In the genomic region with DNA sequence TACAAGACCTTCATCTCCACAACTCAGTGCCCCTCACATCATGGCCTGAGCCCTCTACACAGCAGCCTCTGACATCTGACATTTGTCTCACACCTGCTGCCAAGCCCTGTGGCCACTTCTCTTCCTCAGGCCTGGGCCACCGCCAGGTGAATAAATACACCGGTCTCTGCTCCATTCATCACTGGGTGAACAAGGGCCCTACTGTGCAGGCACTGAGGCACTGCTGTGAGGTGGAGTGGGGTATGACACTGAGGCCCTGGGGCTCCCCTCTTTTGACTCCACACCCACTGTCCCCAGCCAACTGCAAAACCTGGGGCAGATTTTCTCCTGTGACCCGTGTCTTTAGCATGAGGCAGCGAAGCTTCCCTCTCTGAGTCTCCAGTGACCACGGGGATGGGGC, we compare ENCODE assay signal across 20 mouse cellular contexts. TPM values are rescaled to one million over a fixed set of nuclear protein-coding genes. Genes with fewer than 3 reads are reported as not detected.
DNase-seq lines count a peak whose midpoint lies in the region; ATAC-seq and TF ChIP-seq lines count a peak whose summit lies in the region.
"Had no signal": no experiment of that assay in that cellular context is flagged by ENCODE, and none has a peak within 500 bp of the region (broad histone marks: within the 10 kb centered on the region; RNA-seq: fewer than 3 reads in every experiment).

No protein-coding gene starts in this region.

- no peak for TF ChIP-seq EP300 in stomach, postnatal 0 days (optimal IDR thresholded peaks at IDR 0.05)

- H3K9ac ChIP-seq in kidney, embryonic 14.5 days (ENCODE audit: low read depth, low read length), result peak overlapping the region; percentile 18; the same call in 1 of the 2 replicates
- no peak overlapping the region for H3K9ac ChIP-seq in lung, embryonic 16.5 days (ENCODE audit: low read length)
- no peak overlapping the region for H3K9ac ChIP-seq in intestine, embryonic 16.5 days (ENCODE audit: low read depth, low read length)
- H3K9ac ChIP-seq in stomach, postnatal 0 days (ENCODE audit: low read length), result no peak overlapping the region
- H3K9ac ChIP-seq: heart, embryonic 15.5 days; hindbrain, embryonic 13.5 days had no signal

- H3K27me3 ChIP-seq in kidney, embryonic 14.5 days (ENCODE audit: control insufficient read depth, insufficient read depth, low read length), result peaks cover 2% of the 10 kb centered on the region; the same call in 1 of the 2 replicates
- H3K27me3 ChIP-seq in lung, embryonic 16.5 days (ENCODE audit: control insufficient read depth, insufficient read depth, low read depth, low read length), result no peaks in the 10 kb centered on the region
- peaks cover 3% of the 10 kb centered on the region for H3K27me3 ChIP-seq in intestine, embryonic 16.5 days (replicated peaks; ENCODE audit: control insufficient read depth, insufficient read depth, low read length)
- H3K27me3 ChIP-seq in stomach, postnatal 0 days (ENCODE audit: control insufficient read depth, insufficient read depth, low read length), result no peaks in the 10 kb centered on the region

- no peaks in the 10 kb centered on the region for H3K4me1 ChIP-seq in kidney, embryonic 14.5 days (ENCODE audit: control insufficient read depth, insufficient read depth, low read length)
- H3K4me1 ChIP-seq in lung, embryonic 16.5 days (replicated peaks; ENCODE audit: control insufficient read depth, insufficient read depth, low read length), result peaks cover 3% of the 10 kb centered on the region; the same call in 1 of the 2 replicates
- peaks cover 4% of the 10 kb centered on the region; the same call in 1 of the 2 replicates for H3K4me1 ChIP-seq in intestine, embryonic 16.5 days (ENCODE audit: control insufficient read depth, insufficient read depth, low read length)
- H3K4me1 ChIP-seq in stomach, postnatal 0 days (replicated peaks; ENCODE audit: control insufficient read depth, insufficient read depth), result no peaks in the 10 kb centered on the region
- H3K4me1 ChIP-seq: hindbrain, embryonic 13.5 days had no signal

- 71% methylated on average over 5 of the region's 5 CpGs for WGBS in kidney, embryonic 14.5 days
- WGBS in lung, embryonic 16.5 days, result 46% methylated on average over 5 of the region's 5 CpGs
- WGBS in intestine, embryonic 16.5 days, result 66% methylated on average over 5 of the region's 5 CpGs
- WGBS in stomach, postnatal 0 days, result 48% methylated on average over 5 of the region's 5 CpGs

- H3K36me3 ChIP-seq in kidney, embryonic 14.5 days (ENCODE audit: control insufficient read depth, insufficient read depth, low read length), result no peaks in the 10 kb centered on the region
- H3K36me3 ChIP-seq in lung, embryonic 16.5 days (ENCODE audit: control insufficient read depth, insufficient read depth, low read length), result no peaks in the 10 kb centered on the region
- no peaks in the 10 kb centered on the region for H3K36me3 ChIP-seq in intestine, embryonic 16.5 days (ENCODE audit: control insufficient read depth, insufficient read depth, low read length)
- no peaks in the 10 kb centered on the region for H3K36me3 ChIP-seq in stomach, postnatal 0 days (ENCODE audit: control insufficient read depth, insufficient read depth, low read length)
- H3K36me3 ChIP-seq: heart, embryonic 15.5 days; hindbrain, embryonic 13.5 days had no signal

- no peak overlapping the region for H3K4me2 ChIP-seq in kidney, embryonic 14.5 days (replicated peaks; ENCODE audit: low read depth, low read length)
- no peak overlapping the region for H3K4me2 ChIP-seq in lung, embryonic 16.5 days (ENCODE audit: low read depth, low read length)
- no peak overlapping the region for H3K4me2 ChIP-seq in intestine, embryonic 16.5 days (ENCODE audit: low read depth, low read length)
- H3K4me2 ChIP-seq in stomach, postnatal 0 days (replicated peaks; ENCODE audit: low read depth), result no peak overlapping the region
- H3K4me2 ChIP-seq: heart, embryonic 11.5 days; heart, embryonic 15.5 days; hindbrain, embryonic 13.5 days had no signal

- no peak overlapping the region for H3K4me3 ChIP-seq in kidney, embryonic 14.5 days (ENCODE audit: low read length)
- no peak overlapping the region for H3K4me3 ChIP-seq in lung, embryonic 16.5 days (ENCODE audit: low read length)
- no peak overlapping the region for H3K4me3 ChIP-seq in intestine, embryonic 16.5 days (ENCODE audit: low read length)
- H3K4me3 ChIP-seq in stomach, postnatal 0 days (ENCODE audit: low read depth, low read length), result no peak overlapping the region
- H3K4me3 ChIP-seq: heart, adult 2 months; heart, embryonic 15.5 days; hindbrain, embryonic 13.5 days had no signal

- H3K27ac ChIP-seq in kidney, embryonic 14.5 days (ENCODE audit: low read depth, low read length), result no peak overlapping the region
- no peak overlapping the region for H3K27ac ChIP-seq in lung, embryonic 16.5 days (ENCODE audit: low read length)
- H3K27ac ChIP-seq in intestine, embryonic 16.5 days (ENCODE audit: low read length), result no peak overlapping the region
- H3K27ac ChIP-seq in stomach, postnatal 0 days (replicated peaks), result no peak overlapping the region
- H3K27ac ChIP-seq: heart, adult 2 months; heart, embryonic 15.5 days; hindbrain, embryonic 13.5 days; hindbrain, postnatal 0 days had no signal

- no peak for ATAC-seq in kidney, embryonic 14.5 days (ENCODE audit: low FRiP score, low TSS enrichment)
- ATAC-seq in lung, embryonic 16.5 days (ENCODE audit: low read depth), result peak; percentile 77
- peak; percentile 43; the same call in 1 of the 2 replicates for ATAC-seq in intestine, embryonic 16.5 days
- ATAC-seq in stomach, postnatal 0 days (ENCODE audit: low FRiP score, low TSS enrichment), result peak; percentile 69; the same call in 1 of the 2 replicates
- ATAC-seq: forebrain, embryonic 14.5 days; hindbrain, postnatal 0 days had no signal

- H3K9me3 ChIP-seq in kidney, embryonic 14.5 days (ENCODE audit: control insufficient read depth, low read length), result no peaks in the 10 kb centered on the region
- H3K9me3 ChIP-seq in lung, embryonic 16.5 days (ENCODE audit: control insufficient read depth, low read length), result no peaks in the 10 kb centered on the region
- no peaks in the 10 kb centered on the region for H3K9me3 ChIP-seq in intestine, embryonic 16.5 days (ENCODE audit: control insufficient read depth, low read length)
- H3K9me3 ChIP-seq in stomach, postnatal 0 days (ENCODE audit: control insufficient read depth, low read length), result no peaks in the 10 kb centered on the region
- H3K9me3 ChIP-seq: heart, embryonic 15.5 days; hindbrain, embryonic 13.5 days had no signal

- no peak for TF ChIP-seq CTCF in stomach, postnatal 0 days (IDR thresholded peaks at IDR 0.05; ENCODE audit: low read depth)

- no peak for DNase-seq in kidney, adult 18-20 months
- no peak for DNase-seq in lung, adult 18-20 months
- DNase-seq in stomach, postnatal 0 days (ENCODE audit: low spot score), result peak; percentile 39
- DNase-seq in layer of hippocampus, postnatal 10 days (ENCODE audit: low spot score in 2 of 2), result no peak
- DNase-seq: adrenal gland, adult 2 months; adrenal gland, postnatal 25 days; cerebellum, adult 2 months; cerebellum, postnatal 10 days; gastrocnemius, postnatal 10 days; heart, adult 2 months; heart, postnatal 14 days had no signal

RNA-seq across cellular contexts. Expression of a gene that starts 6.8 kb away (rescaled TPM):
- polyA plus RNA-seq in kidney, embryonic 14.5 days (2014; fragmentation: Nextera tagmentation; extraction: Ambion mirVana), result 0.14 and 0.26 TPM in 2 replicates
- polyA plus RNA-seq in lung, embryonic 16.5 days (2015; fragmentation: Nextera tagmentation; extraction: Ambion mirVana), result 0.68 and 0.75 TPM in 2 replicates
- polyA plus RNA-seq in intestine, embryonic 16.5 days (2015; fragmentation: Nextera tagmentation; extraction: Ambion mirVana), result 0.39 and 0.51 TPM in 2 replicates
- polyA plus RNA-seq in stomach, postnatal 0 days (2015; fragmentation: Nextera tagmentation; extraction: Ambion mirVana), result 0.15 and 0.42 TPM in 2 replicates
- under 1 TPM in 1 of 2 experiments, not detected in 1; 0.31 TPM for total RNA-seq in layer of hippocampus, postnatal 10 days (2021)
- polyA plus RNA-seq: forebrain, embryonic 14.5 days had no signal

RNA-seq across cellular contexts. Expression of a gene that starts 13.5 kb away (rescaled TPM):
- 21.8 and 24.2 TPM in 2 replicates for polyA plus RNA-seq in kidney, embryonic 14.5 days (2014; fragmentation: Nextera tagmentation; extraction: Ambion mirVana)
- polyA plus RNA-seq in lung, embryonic 16.5 days (2015; fragmentation: Nextera tagmentation; extraction: Ambion mirVana), result 8.7 and 10.5 TPM in 2 replicates
- 6.8 and 7.4 TPM in 2 replicates for polyA plus RNA-seq in intestine, embryonic 16.5 days (2015; fragmentation: Nextera tagmentation; extraction: Ambion mirVana)
- 9.5 and 9.6 TPM in 2 replicates for polyA plus RNA-seq in stomach, postnatal 0 days (2015; fragmentation: Nextera tagmentation; extraction: Ambion mirVana)
- total RNA-seq in layer of hippocampus, postnatal 10 days (2021), result 10 to 100 TPM; 50.8 to 51.0 TPM

RNA-seq across cellular contexts. Expression of a gene that starts 37.0 kb away (rescaled TPM):
- 7.6 and 7.9 TPM in 2 replicates for polyA plus RNA-seq in kidney, embryonic 14.5 days (2014; fragmentation: Nextera tagmentation; extraction: Ambion mirVana)
- 0.40 and 1.4 TPM in 2 replicates for polyA plus RNA-seq in lung, embryonic 16.5 days (2015; fragmentation: Nextera tagmentation; extraction: Ambion mirVana)
- 0.53 and 0.78 TPM in 2 replicates for polyA plus RNA-seq in intestine, embryonic 16.5 days (2015; fragmentation: Nextera tagmentation; extraction: Ambion mirVana)
- 0.53 TPM in 2 replicates for polyA plus RNA-seq in stomach, postnatal 0 days (2015; fragmentation: Nextera tagmentation; extraction: Ambion mirVana)
- 10 to 100 TPM; 13.2 to 23.5 TPM for total RNA-seq in layer of hippocampus, postnatal 10 days (2021)
- total RNA-seq: adrenal gland, postnatal 25 days; heart, adult 2 months; heart, postnatal 14 days; hematopoietic stem cell, adult 5-6 weeks had no signal

RNA-seq across cellular contexts. Expression of a gene that starts 51.0 kb away (rescaled TPM):
- 2.3 and 2.6 TPM in 2 replicates for polyA plus RNA-seq in kidney, embryonic 14.5 days (2014; fragmentation: Nextera tagmentation; extraction: Ambion mirVana)
- 2.4 and 3.0 TPM in 2 replicates for polyA plus RNA-seq in lung, embryonic 16.5 days (2015; fragmentation: Nextera tagmentation; extraction: Ambion mirVana)
- 2.1 and 3.2 TPM in 2 replicates for polyA plus RNA-seq in intestine, embryonic 16.5 days (2015; fragmentation: Nextera tagmentation; extraction: Ambion mirVana)
- polyA plus RNA-seq in stomach, postnatal 0 days (2015; fragmentation: Nextera tagmentation; extraction: Ambion mirVana), result 2.0 and 2.6 TPM in 2 replicates
- 10 to 100 TPM; 94.6 to 99.0 TPM for total RNA-seq in layer of hippocampus, postnatal 10 days (2021)
- total RNA-seq: hematopoietic stem cell, adult 5-6 weeks had no signal
